Mouse (Mus musculus): Measurements from ENCODE around the gene Lage3.

Gene Lage3

DNA sequence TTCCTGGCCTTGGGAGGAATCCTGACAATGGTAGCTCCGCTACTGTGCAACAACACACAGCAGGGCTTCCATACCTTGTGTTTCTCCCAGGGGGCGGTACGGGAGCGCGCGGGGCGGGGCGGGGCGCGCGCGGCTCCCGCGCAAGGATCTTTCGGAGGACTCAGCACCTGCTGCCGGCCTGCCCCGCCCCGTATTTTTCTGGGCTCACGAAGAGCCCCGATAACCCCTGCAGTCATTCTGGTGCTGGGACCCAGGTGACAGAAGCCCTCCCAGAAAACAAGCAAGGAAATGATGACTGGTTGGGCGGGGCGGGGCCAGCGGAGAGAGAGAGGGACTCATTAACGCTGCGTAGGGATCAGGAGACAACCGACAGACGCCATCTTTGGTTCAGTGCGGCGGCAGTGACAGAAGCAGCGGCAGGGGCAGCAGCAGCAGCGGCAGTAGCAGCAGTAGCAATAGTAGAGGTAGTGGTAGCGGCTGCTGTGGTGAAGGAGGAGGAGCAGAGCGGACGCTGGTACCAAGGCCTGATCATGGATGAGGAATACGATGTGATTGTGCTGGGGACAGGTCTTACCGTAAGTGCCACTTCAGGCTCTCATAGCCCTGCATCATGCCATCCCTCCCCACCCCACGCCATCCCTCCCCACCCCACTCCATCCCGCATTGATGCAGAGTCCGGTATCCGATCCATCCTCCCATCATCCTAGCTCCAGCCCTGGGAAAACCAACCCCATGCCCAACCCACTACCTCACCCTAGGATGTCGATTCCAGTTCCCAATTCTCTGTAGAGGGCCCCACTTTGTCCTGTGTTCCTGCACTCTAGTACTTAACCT is 48.3 kb downstream of the Lage3 start, which contains the start of gene Gdi1:
Gdi1 (plus strand) TSS at position 132 of the 834 bp plus-strand sequence.
- peaks cover 82% of the 10 kb centered on the region for H3K36me3 ChIP-seq (ENCODE audit: insufficient read depth, low read length)
- H3K4me3 ChIP-seq (replicated peaks; ENCODE audit: low read length) = peak within 1 kb of the TSS; percentile 81
- H3K9me3 ChIP-seq (ENCODE audit: low read length) = no peaks in the 10 kb centered on the region
- H3K27me3 ChIP-seq (ENCODE audit: insufficient read depth, low read length) = no peaks in the 10 kb centered on the region
- TF ChIP-seq NANOG (IDR thresholded peaks at IDR 0.05; ENCODE audit: borderline replicate concordance, low read length) (no peak), POU5F1 (IDR thresholded peaks at IDR 0.05; ENCODE audit: borderline replicate concordance, low read length) (no peak), CTCF (conservative IDR thresholded peaks at IDR 0.05; ENCODE audit: low read length) (no peak)
- H3K4me1 ChIP-seq (replicated peaks; ENCODE audit: low read depth, low read length) = peaks cover 23% of the 10 kb centered on the region
